Mouse (Mus musculus) spleen, postnatal 4 days (tissue): ENCODE measurements at regions not wholly inside any gene's neighbourhood (a gene's known extent, or its start where the extent isn't known, plus 50 kb on each side); places are given as distances from the start of the nearest gene placed in this dataset.

Source experiments
- DNase-seq, 2 experiments: peaks; one replicate each; pipeline ENCODE4 v3.0.0; 2022; ENCODE audit warnings: low spot score in 2 of 2

DNA sequence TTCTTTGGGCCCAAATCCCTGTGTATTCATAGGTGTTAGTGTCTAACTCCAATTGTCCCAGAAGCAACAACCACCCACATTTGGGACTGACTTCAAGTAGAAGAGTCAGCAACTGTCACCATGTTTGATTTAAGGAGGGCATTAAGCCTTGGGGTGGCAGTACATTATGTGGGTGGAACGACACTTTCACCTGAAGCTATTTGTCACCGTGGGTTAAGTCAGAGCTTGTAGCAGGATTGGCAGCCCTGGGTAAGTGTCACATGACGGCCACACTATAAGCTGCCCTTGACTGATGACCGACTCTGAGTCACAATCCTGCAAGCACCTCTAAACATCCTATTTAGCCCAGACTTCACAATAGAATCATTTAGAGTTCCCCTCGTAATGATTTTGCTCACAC, 236.7 kb upstream of the A1bg start:
- no peak for DNase-seq

DNA sequence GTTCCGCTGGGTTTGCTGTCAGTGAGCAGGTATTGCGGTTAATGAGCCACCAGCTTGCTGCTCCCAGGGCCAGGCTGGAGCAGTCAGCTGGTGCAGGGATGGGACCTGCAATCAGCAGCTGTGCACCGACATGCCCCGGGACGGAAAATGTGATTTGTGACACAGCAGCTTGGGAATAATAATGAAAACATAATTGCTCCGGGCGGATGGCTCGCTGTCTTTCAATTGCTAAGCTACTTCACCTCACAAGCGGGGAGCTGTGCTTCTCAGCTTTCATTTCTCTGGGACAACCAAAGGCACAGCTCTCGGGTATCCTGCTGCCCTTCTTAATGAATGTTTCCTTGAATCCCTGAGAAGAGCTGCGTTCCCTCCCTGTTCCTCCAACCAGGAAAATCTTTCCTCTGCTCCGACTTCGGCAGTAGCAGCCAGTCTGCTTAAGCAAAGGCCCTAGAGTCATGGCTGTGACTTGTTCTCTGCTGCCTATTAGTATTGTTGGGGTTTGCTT, 235.3 kb upstream of the A1bg start:
- DNase-seq: no peak

DNA sequence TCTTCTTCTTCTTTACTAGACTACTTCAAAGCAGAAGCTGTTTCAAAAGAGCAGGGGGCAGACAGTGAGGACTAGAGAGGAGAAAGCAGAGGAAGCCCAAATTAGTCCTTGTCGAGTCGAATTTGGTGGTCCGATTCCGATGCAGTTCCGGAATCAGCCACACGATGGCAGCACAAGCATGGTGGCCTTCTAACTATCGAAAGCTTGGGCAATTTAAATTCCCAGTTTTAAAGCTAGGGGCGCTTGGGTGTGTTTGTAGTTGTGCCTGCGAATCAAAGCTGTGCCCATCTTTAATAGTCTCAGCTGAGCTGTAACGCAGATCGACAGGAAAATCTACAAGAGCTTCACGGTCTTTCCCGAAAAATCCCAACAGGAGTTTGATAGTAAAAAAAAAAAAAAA, 234.7 kb upstream of the A1bg start:
- DNase-seq: peak; percentile 75 to 93

DNA sequence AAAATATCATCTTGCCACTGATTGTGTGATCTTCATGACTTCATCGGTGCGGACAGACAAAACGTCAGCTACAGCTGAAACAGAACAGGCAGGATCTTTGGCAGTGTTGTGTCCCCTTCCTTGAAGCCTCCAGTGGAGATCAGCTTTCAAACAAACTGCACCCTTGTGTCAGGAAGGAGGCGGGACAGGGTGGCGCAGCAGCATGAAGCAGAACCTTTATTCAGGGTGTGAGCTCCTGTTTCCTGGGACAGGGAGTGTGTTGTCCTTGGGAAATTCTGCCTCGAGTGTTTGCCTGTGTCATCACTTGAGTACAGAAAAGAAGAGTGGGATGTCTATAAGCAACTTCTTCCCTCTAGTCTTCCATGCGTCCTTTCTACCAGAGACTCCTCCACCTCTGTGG, 232.7 kb upstream of the A1bg start:
- DNase-seq: no peak

DNA sequence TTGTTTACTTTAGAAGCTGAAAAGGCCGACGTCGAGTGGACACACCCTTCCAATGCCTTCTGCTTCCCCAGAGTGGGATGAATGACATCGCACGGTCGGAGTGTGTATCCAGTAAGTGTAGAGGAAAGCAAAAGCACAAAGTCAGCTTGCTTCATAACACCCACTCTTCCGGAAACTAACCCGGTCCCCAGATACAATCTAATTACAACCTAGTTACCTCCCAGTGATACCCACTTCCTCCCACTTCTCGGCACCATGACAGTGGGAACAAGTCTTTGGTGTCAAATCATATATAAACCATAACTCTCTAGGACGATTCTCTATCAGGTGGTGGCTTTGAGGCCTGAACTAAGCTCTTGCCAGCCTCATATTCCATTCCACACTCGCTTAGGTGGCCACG, 231.4 kb upstream of the A1bg start:
- no peak for DNase-seq

DNA sequence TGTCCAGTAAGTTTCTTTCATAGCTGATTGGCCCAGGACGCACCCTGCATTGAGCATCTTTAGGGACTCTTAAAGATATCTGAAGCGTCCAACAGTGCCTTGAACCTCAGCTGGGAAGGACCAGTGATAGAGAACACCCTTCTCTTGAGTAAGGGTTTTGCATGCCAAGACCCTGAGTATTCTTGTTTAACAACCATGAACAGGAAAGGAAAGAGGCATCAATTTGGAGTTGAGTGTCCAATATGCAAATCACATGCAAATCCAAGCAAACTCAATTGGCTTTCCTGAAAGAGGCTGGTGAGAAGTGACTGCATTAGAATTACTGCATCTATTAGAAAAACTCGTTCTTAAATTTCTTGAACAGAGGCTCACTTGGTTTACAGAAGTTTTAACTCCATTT, 220.0 kb upstream of the A1bg start:
- DNase-seq: no peak

DNA sequence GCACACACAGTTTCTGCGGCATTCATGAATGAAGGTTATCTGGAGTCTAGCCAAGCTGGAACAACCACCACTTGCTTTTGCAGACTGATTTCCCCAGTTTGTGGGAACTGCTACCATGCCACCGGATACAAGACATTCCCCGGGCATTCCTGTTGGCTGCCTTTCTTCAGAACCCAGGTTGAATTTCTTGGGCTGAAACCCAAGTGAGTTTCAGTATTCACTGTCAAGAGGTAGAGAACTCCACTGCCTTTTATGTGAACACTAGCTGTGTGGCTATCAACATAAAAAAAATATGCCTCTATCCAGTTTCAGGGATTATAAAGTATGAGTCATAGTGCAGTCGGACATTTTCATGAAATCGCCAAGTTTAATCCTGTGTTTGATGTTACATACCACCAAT, 216.3 kb upstream of the A1bg start:
- no peak for DNase-seq

DNA sequence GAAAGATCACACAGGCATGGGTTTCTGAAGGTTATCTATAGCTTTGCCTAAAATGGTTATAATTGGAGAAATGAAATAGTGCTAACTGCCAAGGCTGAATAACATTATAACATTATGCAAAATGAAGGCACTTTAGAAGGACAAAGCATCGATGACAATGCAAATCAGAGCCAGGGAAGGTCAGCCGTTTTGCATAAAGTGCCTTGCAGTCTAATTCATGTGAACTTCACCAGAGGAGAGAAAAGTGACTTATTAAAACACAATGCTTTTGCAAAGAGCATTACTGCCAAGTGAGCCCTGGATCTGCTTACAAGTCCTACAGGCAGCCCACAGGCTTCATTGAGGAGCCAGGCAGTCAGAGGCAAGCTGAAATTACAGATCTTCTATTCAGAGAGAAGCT, 214.0 kb upstream of the A1bg start:
- DNase-seq: no peak

DNA sequence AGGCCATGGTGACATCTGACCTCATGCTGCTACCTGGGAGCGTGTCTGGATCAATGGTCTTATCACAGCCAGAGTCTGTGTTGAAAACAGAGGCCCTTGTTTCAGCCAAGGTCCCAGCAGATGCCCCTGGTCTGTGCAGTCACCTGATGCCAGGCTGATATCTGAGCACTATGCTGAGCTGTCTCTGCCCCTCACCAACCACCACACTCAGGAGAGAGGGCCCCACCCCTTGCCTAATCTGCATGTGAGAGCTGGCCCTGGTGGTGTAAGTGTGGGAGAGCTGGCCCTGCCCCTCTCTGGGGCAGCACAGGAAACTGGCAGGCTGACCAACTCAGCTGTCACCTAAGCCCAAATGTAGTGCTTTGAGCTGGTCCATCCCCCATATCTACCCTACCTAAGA, 210.5 kb upstream of the A1bg start:
- DNase-seq: no peak

DNA sequence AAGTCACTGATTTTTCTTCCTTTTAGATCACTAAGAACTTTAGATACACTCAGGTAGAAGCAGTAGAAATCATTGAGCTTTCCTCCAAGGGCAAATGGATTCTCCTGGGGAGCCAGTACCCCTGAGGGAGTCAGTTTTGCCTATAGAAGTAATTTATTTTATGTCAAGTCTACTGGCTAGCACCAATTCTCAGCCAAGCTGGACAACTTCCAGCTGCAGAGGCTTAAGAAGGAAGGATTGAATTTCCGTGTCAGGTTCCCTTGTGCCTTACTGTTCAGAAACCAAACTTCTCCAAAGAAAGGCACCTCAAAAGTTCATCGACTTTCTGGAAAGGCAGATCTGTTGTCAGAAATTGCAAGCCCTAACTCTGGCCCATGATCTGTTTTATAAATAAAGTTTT, 205.2 kb upstream of the A1bg start:
- no peak for DNase-seq

DNA sequence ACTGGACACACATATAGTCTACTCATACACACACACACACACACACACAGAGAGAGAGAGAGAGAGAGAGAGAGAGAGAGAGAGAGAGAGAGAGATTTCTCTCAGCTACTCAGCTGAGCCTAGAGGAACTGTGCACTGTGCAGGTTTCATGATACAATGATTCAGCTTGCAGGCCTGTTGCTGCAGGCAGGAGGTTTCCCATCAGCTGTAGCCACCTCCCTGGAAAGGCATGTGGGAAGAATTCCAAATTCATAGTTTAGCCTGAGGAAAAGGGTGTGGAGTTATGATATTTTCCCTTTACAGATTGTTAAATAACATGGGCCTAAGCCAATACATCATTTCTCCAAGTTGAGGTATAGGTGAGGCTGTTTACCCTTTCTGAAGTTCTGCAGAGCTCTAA, 204.3 kb upstream of the A1bg start:
- no peak for DNase-seq

DNA sequence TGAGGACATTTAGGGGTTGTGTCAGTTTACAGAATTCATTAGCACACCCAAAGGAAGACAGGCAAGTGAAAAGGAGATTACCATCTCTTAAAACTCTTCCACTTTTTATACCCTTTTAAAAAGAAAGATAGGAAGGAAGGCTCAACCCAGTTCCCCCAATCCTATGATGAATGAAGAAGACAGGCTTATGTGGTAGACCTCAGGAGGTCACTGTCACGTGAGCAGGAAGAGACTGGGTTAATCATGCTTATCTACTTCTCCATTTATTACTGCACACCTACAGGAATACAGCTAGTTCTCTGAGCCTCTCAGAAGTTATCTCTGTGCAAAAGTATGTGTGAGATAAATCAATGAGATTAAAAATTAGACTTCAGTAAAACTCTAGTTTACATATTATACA, 194.1 kb upstream of the A1bg start:
- no peak for DNase-seq

DNA sequence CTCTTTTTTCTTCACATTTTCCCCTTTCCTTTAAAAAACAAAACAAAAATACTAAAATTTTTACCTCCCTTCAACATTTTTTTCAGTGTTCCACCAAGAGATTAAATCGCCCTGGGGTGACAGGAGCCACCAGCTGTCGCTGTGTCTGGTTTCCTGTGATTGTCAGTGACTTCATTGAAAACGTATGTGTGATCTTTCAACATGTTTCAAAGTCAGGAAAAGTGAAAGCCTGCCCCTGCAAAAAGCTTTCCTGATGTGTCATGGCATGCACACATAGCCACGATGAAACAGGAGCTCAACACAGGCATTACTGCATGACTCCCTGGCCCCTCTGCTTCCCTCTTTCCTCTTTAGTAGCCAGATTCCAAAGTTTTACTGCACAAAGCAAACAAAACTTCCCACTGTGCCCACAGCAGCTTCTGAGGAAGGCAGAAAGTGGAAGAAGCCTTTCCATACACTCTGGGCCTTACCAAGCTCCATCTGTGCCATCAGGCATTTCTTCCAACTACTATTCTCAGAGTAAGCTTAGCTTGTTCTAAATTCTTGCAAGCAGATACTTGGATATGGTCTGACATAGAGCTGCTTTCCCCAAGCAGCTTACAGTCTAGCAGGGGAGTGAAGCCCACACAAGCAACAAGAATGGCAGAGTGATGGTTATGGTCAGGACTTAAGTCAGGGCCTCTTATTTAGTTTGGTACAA, 186.8 kb upstream of the A1bg start:
- no peak for DNase-seq

DNA sequence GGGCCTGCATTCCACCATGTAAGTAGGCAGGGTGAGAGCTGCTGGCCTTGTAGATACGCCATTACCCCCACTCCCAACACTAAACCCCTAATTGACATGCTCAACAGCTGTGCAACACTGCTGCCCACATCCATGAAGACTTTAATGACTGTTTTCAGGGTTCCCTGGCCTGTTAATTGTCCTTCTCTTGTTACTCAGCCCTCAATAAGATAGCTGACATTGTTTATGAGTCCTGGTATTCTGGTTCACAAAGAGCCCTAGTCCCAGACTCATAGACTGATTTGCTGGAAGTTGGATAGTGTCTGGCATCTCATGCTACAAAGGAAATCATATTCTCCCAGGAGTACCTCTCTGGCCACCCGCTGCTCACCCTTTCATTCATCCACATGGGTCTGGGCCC, 186.1 kb upstream of the A1bg start:
- DNase-seq: no peak

DNA sequence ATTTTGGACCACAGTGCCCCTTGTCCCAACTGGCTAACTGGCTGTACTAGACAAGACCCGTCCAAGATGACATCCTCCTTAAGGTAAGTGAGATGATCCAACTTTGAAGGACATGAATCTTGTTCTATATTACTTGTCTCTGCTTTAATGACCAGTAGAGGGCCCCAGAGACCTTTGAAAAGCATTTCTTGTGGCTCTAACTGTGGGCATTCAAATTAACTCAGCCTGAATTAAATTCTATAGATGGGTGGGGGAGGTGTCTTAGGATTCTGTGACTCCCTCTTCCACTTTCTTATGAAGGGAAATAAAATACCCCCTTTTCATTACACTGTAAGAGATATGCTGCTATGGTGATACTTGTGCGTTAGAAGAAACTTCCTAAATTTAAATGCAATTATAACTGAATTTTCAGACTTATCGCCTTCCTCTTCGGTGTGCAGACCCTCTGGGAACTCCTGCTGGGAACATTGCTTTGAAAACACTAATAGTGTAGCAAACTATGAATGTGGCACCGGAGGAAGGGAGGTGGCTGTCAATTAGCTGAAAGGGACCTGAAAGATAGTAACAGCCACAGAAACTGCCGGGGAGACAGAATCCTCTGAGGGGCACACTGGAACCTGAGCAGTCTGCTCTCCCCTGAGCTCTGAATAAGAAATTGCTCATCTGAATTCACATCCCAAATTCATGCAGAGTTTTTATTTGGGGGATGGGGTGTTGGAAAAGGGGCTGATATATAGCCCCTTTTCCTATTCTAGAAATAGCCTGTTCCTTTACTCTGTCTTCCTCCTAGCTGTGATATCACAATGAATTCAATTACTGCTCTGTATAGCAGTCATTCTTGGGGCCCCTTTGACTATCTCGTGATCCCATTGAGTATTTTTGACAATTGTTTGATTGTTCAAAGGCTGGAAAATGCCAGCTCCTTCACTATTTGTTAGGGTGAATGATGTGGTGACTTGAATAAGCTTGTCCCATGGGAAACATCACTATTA, 179.9 kb upstream of the A1bg start:
- DNase-seq: no peak

DNA sequence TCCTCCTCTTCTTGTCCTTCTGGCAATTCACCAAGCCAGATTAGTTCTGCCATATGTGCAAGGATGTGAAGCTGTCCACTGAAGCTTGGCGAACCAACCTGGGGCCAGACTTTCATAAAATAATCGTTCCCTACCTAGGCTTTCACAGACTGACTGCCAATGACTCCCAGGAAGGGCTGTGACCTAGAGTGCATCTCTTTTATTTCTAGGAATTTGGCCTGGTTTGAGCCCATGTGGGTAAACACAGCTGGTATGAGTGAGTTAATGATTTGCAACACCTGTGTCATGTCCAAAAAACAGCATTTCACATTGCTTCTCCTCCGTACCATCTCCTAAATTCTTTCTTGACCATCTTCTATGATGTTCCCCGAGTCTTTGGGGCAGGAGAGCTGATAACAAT, 178.0 kb upstream of the A1bg start:
- DNase-seq: no peak

DNA sequence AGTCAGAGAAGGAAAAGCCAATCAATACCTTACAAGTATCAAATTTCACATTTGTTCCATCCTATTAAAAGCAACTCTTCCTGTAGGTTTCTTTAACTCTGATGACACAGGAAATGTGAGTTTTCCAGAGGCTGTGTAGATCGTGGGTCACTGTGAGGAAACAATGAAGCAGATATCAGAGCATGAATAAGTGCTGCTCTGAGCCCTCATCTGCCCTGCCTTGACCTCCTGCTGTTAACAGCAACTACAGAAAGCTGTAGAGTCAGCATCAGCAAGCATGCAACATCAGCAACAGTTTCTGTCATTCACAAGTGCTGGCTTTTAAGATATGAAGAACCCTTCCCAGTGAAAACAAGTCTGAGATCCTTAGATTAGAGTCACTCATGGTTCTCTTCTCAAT, 176.2 kb upstream of the A1bg start:
- no peak for DNase-seq

DNA sequence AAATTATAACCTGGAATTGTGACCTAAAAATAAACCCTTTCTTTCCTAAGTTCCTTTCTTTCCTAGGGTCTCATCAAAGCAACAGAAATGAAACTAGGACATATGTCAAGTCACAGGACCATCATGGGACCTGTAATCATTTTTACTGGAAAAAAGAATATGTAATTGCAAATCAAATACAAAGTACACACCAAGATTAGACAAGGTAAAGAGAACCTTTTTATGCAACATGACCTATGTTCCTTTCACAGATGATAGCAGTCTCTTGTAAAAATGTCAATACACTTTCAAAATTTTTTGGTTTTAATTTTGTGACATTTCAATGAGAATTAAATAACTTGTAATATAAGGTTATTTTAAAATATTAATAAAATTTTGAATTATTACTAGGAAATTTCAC, 175.7 kb upstream of the A1bg start:
- no peak for DNase-seq

DNA sequence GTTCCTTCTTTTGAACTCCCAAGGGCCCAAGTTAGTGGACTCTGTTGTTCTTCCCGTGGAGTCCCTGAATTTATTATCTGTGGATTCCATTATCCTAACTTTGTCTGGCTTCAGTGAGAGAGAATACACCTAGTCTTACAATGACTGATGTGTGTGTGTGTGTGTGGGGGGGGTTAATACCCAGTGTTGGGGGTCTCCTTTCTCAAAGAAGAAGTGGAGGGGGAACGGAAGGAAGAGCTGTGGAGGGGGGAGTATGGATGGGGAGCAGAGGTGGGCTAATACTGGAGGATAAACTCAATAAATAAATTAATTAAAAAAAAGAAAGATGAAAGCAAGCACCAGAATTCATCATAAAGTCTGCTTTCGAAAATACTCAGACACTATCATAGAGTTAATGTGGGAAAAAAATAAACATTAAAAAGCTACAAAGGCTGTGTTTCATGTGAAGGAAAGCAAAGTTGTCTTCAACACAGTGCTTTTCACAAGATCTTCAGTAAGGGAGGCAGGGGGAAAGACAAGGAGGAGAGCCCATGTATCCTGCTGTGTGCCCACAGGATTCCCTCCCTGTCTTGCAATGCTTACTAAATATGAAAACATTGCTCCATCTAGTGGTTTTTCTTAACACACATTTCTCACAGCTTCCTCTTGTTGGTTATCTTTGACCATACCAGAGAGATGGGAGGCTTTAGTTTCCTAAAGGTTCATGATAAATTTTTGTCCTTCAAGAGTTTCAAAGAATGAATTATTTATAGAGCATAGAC, 173.4 kb upstream of the A1bg start:
- no peak for DNase-seq

DNA sequence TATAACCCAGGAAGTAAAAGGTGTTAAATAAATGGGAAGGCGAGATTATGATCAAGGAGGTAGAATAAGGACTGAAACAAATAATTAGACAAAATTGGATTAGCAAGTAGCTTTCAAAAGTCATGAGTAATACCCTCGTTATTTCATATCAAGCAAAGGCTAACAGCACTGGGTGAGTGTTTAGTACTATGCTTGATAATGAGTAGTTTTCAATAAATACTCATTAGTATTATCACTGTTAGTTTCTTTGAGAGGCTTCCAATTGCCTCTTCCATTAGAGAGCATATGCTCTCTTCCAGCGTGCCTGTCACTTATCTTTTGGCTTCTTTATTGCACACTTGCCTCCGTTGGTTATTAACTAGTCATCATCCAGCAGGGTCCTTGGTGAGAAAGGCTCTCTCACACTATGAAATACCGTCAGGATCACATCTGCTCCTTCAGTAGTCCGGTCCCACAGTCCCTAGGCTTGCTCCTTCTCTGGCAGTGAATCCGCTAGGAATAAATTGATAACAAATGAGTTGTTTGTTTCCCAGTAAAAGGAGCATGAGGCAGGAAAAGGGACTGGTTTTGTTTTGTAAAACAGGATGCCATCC, 132.3 kb upstream of the A1bg start:
- no peak for DNase-seq

DNA sequence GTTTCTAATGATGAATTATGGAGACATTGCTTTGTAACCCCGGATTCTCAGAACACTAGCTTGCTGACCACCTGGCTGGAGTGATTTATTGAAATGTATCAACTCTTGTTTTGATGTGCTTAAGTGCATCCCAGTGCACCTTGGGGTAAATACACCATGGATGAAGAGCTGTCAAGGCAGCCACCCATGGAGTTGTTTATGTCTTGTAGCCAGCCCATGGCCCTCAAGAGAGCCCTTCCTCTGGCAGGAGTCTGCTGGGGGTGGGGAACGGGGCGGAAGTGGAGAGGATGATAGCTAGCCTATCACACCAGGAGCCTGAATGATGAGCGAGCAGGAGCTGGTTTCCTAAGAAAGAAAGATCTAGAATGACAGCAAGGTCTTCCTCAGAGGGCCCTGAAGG, 128.6 kb upstream of the A1bg start:
- DNase-seq: no peak

DNA sequence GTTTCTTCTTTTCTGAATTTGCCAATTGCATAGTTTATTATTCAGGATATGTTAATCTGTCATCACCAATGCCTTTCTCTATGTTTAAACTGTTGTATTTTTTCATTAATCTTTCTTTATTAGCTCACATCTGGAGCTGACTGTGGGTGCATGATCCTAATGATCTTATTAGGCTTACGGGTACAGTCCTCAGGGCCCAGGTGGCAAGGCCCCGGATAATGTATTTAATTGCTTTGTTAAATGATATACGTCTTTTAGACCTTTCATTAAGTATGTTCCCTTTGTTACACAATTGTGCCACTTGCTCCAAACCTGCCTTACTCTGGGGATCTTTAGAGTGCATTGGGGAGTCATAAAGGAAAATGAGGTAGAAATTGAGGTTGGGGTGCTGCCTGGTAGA, 86.7 kb upstream of the A1bg start:
- no peak for DNase-seq
